Mouse (Mus musculus) c-Kit-negative CD71-positive TER-119-positive erythroid progenitor cells, embryonic 14.5 days (primary cell): ENCODE measurements around the gene Endou.

ENCODE experiments used
- DNase-seq: peaks from one replicate; pipeline ENCODE4 v3.0.0-alpha.2; 2013; ENCODE audit warnings: low read depth, low spot score

The Endou gene

DNA sequence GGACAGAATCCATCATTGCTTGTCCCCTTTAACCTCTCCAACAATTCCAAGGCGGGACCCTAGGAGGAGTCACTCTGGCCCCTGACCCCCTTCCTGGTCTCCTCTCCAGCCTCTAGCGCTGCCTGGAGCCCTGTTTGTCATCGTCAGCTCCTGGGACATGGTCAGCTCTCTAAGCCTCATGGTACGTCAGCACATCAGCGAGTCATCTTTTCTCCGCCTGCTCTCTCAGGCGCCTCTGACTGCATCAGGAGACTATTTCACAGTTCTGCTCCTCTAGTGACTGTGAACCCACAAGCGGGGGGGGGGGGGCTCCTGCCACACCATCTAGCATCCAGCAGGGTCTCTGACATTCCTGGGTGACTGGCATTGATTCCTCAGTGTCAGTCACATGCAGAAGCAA, 24.2 kb upstream of the Endou start:
- no peak for DNase-seq

- no peak for DNase-seq
Measured at GRCm38 (mm10) chr15:97754476-97754875, 23.3 kb upstream of the Endou start.

DNA sequence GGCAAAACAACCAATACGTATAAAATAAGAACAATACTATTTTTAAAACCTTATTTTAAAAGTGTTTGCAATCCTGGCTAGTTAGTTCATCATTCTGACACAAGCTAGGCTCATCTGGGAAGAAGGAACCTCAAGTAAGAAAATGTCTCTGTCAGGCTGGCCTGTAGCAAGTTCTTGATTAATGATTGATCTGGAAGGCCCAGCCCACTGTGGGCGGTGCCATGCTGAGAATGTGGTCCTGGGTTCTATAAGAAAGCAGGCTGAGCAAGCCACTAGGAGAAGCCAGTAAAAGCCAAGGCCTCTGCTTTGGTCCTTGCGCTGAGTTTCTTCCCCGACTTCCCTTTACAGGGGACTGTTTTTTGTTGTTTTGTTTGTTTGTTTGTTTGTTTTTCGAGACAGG, 21.4 kb upstream of the Endou start:
- DNase-seq = no peak

DNA sequence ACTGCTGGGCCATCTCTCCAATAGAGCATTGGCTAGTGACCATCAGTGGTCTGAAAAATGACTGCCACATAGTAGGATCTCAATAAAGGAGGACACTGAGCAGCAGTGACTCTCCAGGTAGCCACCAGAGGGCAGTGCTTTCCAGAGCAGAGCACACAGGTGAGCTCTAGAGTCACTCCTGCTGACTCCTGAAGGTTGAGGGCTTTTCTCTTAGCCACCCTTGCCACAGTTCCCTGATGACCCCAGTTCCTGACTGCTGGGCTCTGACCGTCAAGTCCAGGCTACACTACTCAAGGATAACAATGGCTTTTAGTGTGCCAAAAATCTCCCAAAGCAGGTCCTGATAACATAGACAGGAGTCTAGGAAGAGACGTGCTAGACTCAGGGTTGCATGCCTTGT, 20.5 kb upstream of the Endou start:
- no peak for DNase-seq

DNA sequence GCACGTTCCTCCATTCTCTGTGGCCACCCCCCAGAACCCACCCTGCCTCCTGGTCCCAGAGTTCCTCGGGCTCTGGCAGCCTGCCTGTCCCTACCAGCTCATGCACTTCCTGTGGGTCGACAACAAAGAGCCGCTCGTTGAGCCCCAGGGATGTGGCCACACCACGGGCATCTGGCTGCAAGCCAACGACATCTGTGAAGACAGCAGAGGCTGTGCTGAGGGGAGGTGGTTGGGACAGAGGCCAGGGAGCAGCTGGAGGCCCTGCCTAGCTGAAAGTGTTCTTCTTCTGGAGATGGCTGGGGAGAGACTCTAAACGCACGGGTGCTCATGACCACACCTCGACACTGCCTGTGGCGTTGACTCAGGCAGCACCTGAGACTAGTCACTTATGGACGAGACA, 19.6 kb upstream of the Endou start:
- no peak for DNase-seq

DNA sequence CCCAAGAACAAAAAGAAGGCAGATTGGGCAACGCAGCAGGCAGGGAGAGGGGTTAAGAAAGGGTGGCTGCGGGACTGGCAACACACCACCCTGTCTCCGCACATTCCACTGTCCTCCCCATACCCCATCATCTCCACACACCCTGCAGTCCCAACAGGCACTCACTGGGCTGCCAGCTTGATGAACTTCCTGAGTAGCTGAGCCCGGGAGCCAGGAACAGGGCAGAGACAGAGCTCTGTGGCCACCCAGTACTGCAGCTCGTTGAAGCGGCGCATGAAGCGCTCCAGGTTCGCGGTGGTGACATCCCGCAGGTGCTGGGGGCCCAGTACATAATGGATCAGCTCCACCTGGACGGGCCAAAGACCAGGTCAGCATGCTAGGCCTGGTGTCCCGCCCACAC, 18.7 kb upstream of the Endou start:
- DNase-seq = no peak

DNA sequence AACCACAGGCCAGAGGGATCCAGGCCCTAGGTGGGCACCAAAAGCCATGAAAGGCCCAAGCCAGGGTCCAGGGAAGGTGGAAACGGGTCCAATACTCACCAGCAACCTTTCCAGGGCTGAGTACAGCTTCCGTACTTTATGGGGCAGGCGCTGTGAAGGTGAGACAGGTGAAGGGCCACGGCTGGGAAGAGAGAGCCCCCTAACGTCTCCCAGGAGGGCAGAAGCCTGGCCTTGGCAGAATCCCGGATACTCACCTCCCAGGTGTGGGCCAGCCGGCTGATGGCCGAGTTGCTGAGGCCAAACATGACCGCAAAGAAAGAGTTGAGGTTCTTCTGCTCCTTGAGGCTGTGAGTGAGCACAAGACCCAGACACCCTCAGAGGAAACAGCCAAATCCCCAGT, 18.3 kb upstream of the Endou start:
- DNase-seq = no peak

DNA sequence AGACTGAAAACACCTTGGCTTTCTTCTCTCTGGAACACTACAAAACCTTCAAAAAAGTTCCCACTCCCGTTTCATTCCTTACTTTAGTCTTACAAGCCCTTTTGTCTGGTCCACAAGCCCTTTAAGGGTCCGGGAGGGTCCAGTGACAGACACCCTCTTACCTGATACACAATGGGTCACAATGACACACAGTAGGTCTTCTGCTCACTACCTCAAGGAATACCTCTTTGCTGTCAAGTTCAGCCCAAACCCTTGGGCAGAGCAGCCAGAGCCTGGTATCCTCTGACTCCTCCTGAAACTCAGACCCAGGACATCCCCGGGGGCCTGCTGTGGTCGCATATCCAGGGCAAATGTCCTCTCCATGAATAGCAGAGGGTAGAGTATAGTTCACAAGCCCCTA, 17.8 kb upstream of the Endou start:
- no peak for DNase-seq

GRCm38 (mm10) chr15:97748309-97748708, 17.2 kb upstream of the Endou start:
- DNase-seq = no peak

DNA sequence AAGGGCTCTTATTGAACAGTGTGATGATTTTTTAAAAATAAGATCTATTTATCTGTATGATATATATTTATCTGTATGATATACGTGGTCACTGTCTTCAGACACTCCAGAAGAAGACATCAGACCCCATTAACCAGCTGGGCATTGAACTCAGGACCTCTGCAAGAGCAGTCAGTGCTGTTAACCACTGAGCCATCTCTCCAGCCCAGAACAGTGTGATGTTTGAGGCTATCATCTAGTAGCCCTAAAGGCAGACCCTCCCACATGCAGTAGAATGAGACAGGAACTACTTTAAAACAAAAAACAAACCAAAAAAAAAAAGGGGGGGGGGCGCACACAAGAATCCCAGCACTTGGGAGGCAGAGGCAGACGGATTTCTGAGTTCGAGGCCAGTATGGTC, 16.3 kb upstream of the Endou start:
- no peak for DNase-seq

- DNase-seq = no peak
Measured at GRCm38 (mm10) chr15:97746748-97747147, 15.6 kb upstream of the Endou start.

- no peak for DNase-seq
Measured at GRCm38 (mm10) chr15:97746278-97746677, 15.1 kb upstream of the Endou start.

GRCm38 (mm10) chr15:97745331-97745730, 14.2 kb upstream of the Endou start:
- no peak for DNase-seq

GRCm38 (mm10) chr15:97744930-97745329, 13.8 kb upstream of the Endou start:
- DNase-seq = no peak

GRCm38 (mm10) chr15:97743961-97744525, 12.9 kb upstream of the Endou start:
- DNase-seq = no peak

- DNase-seq = no peak
Measured at GRCm38 (mm10) chr15:97743210-97743609, 12.1 kb upstream of the Endou start.

- DNase-seq = no peak
Measured at GRCm38 (mm10) chr15:97742600-97742999, 11.5 kb upstream of the Endou start.

GRCm38 (mm10) chr15:97742074-97742473, 10.9 kb upstream of the Endou start:
- DNase-seq = no peak

DNA sequence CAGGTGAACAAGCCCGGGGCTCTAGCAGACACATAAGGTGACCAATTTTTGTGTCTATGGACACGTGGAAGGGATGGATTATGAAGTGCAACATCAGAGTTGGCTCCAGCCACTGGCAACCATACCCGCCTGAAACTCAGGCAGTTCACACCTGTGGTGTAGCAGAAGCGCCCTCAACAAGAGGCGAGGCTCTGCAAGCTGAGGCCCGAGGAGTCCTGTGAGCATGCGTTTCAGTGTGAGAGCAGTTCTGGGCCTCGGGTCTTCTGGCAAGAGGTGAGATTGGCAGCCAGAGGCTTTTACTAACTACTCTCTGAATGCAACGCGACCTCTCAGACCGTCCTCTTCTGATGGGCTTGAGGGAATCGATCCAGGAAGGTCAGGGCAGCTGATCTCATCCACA, 10.5 kb upstream of the Endou start:
- DNase-seq = no peak

GRCm38 (mm10) chr15:97740283-97740732, 9.2 kb upstream of the Endou start:
- DNase-seq = no peak

DNA sequence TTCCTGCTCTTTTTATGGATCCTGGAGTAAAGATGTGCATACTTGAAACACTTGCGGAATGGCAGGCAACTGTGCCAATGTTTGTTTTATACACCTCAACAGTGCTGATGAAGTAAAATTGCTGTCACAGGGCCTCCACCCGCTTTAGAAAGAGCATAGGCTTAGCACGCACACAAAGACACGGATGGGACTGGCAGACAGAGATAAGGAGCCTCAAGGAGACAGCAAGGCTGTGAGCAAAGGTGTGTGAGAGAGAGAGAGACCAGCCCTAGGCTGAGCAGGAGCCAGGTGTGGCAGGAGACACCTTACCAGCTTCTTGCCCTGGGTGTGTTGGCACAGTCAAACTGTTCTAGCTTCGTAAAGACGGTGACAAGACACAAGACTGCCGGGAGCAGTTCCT, 7.8 kb upstream of the Endou start:
- DNase-seq = no peak

DNA sequence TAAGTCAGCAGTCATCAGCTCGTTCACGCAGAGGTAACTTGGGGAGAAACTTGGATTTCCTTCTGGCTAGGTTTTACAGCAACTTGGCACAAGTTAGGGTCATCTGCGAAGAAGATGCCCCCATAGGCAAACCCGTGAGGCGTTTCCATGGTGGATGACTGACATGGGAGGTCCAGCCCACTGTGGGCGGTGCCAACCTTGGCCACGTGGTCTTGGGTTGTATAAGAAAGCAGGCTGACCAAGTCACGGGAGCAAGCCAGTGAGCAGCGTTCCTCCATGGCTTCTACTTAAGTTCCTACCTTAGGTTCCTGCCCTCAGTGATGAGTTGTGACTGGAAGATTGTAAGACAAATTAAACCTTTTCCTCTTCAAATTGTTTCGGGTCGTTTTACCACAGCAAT, 849 bp upstream of the Endou start:
- no peak for DNase-seq

DNA sequence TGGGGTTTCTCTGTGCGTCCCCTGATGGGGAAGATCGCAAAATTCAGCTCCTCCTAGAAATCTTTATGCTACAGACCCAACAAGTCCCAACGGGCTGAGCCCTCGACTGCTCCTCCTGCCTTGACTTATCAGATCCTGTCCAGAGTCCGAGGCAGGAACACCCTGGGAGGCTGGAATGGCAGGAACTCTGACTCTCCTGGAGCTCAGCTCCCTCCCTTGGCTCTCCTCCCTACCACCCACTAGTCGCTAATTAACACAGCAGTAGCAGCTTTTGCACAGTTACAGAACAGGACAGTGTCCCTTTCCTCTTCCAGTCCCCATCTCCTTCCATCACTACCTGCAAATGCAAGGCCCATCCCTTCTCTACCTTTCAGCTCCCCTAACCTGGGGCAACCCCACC, 774 bp downstream of the Endou start:
- no peak for DNase-seq

GRCm38 (mm10) chr15:97728804-97729203, 2.3 kb downstream of the Endou start:
- DNase-seq = no peak
